Comparison of ENCODE assay signal across 11 mouse cellular contexts in the genomic region with DNA sequence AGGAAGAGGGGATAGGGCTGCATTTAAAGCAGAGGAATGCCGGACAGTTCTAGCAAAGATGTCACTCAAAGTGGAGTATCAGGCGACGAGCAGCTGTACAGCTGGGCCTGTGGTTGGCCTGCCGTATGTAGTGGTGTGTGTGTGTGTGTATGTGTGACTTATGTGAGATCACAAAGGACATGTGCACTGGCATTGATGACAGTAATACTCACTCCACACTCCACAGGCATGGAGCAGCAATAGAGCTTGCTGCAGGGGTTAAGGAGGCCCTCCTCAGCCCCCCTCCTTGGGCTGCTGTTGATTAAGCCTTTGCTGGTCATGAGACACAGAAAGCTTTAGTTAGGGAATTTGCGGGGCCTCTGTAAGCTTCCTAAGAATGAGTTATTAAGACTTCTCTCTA.
DNase-seq lines count a peak whose midpoint lies in the region; ATAC-seq and TF ChIP-seq lines count a peak whose summit lies in the region.
"Had no signal": no experiment of that assay in that cellular context is flagged by ENCODE, and none has a peak within 500 bp of the region (broad histone marks: within the 10 kb centered on the region; RNA-seq: fewer than 3 reads in every experiment).

No protein-coding gene starts in this region.

- H3K4me2 ChIP-seq in intestine, embryonic 14.5 days (ENCODE audit: low read length) = no peak overlapping the region
- no peak overlapping the region for H3K4me2 ChIP-seq in intestine, postnatal 0 days (replicated peaks; ENCODE audit: low read depth)
- peak overlapping the region; percentile 20 for H3K4me2 ChIP-seq in myocyte (ENCODE audit: low read depth)
- H3K4me2 ChIP-seq: intestine, embryonic 15.5 days; limb, embryonic 13.5 days; neural tube, embryonic 15.5 days had no signal

- H3K36me3 ChIP-seq in intestine, embryonic 14.5 days (ENCODE audit: control insufficient read depth, insufficient read depth, low read length) = no peaks in the 10 kb centered on the region
- no peaks in the 10 kb centered on the region for H3K36me3 ChIP-seq in intestine, postnatal 0 days (ENCODE audit: control insufficient read depth, insufficient read depth)
- H3K36me3 ChIP-seq in C2C12 (ENCODE audit: control insufficient read depth, insufficient read depth) = no peaks in the 10 kb centered on the region
- H3K36me3 ChIP-seq in myocyte (ENCODE audit: control insufficient read depth, insufficient read depth) = no peaks in the 10 kb centered on the region
- H3K36me3 ChIP-seq: intestine, embryonic 15.5 days; limb, embryonic 13.5 days; neural tube, embryonic 15.5 days had no signal

- 67% methylated on average over 5 of the region's 5 CpGs for WGBS in intestine, embryonic 14.5 days
- 67% methylated on average over 5 of the region's 5 CpGs for WGBS in intestine, postnatal 0 days

- no peak overlapping the region for H3K27ac ChIP-seq in intestine, embryonic 14.5 days (ENCODE audit: low read depth)
- no peak overlapping the region for H3K27ac ChIP-seq in intestine, postnatal 0 days (ENCODE audit: low read depth, low read length)
- H3K27ac ChIP-seq: intestine, embryonic 15.5 days; limb, embryonic 13.5 days; neural tube, embryonic 15.5 days had no signal

- H3K79me3 ChIP-seq in C2C12 (ENCODE audit: low read depth) = peaks cover 56% of the 10 kb centered on the region

- peaks cover 26% of the 10 kb centered on the region for H3K4me1 ChIP-seq in intestine, embryonic 14.5 days (replicated peaks; ENCODE audit: control insufficient read depth, insufficient read depth, low read length)
- peaks cover 9% of the 10 kb centered on the region; the same call in 1 of the 2 replicates for H3K4me1 ChIP-seq in intestine, postnatal 0 days (replicated peaks; ENCODE audit: control insufficient read depth, insufficient read depth, low read length)

- DNase-seq in intestine, embryonic 14.5 days (ENCODE audit: low spot score) = peak; percentile 47
- DNase-seq in left cerebral cortex, postnatal 14 days (ENCODE audit: low spot score in 2 of 2) = no peak
- DNase-seq in adrenal gland, postnatal 36 days = no peak

- H3K27me3 ChIP-seq in intestine, embryonic 14.5 days (replicated peaks; ENCODE audit: control insufficient read depth, insufficient read depth, low read length) = no peaks in the 10 kb centered on the region
- no peaks in the 10 kb centered on the region for H3K27me3 ChIP-seq in intestine, postnatal 0 days (replicated peaks; ENCODE audit: control insufficient read depth, insufficient read depth, low read length)
- H3K27me3 ChIP-seq in C2C12 (ENCODE audit: control insufficient read depth, insufficient read depth, insufficient read length) (no peaks in the 10 kb centered on the region), myocyte (ENCODE audit: control insufficient read depth, insufficient read depth, insufficient read length) (no peaks in the 10 kb centered on the region)
- H3K27me3 ChIP-seq: intestine, embryonic 15.5 days; limb, embryonic 13.5 days; neural tube, embryonic 15.5 days had no signal

- no peak for TF ChIP-seq POLR2A in myocyte (IDR thresholded peaks at IDR 0.05; ENCODE audit: insufficient read length, low read depth)

- no peak overlapping the region for H3K9ac ChIP-seq in intestine, embryonic 14.5 days (ENCODE audit: low read length)
- H3K9ac ChIP-seq in intestine, postnatal 0 days (ENCODE audit: low read depth, low read length) = no peak overlapping the region
- H3K9ac ChIP-seq: intestine, embryonic 15.5 days; limb, embryonic 13.5 days; neural tube, embryonic 15.5 days had no signal

- H3ac ChIP-seq in C2C12 (ENCODE audit: control insufficient read depth, insufficient read length, low read depth) (no peak overlapping the region), myocyte (ENCODE audit: control insufficient read depth, insufficient read length) (no peak overlapping the region)

- no peak overlapping the region for H3K4me3 ChIP-seq in intestine, embryonic 14.5 days (ENCODE audit: low read depth, low read length)
- no peak overlapping the region for H3K4me3 ChIP-seq in intestine, postnatal 0 days (ENCODE audit: low read depth, low read length)
- H3K4me3 ChIP-seq in C2C12 (ENCODE audit: insufficient read depth, poor library complexity, severe bottlenecking) (no peak overlapping the region), myocyte (no peak overlapping the region)
- H3K4me3 ChIP-seq: intestine, embryonic 15.5 days; limb, embryonic 13.5 days; neural tube, embryonic 15.5 days had no signal

- ATAC-seq in intestine, embryonic 14.5 days (replicated peaks; ENCODE audit: low FRiP score, low TSS enrichment, low read depth) = no peak
- ATAC-seq in intestine, postnatal 0 days = no peak
- ATAC-seq in common myeloid progenitor, adult 5-6 weeks (replicated peaks; ENCODE audit: low read depth, poor library complexity, severe bottlenecking) = peak; percentile 5
- no peak for ATAC-seq in inflammation-experienced regulatory T-cells, adult 6 months
- ATAC-seq: intestine, embryonic 15.5 days had no signal

- intact Hi-C loops in left cerebral cortex, postnatal 14 days (cut with DNase I) = no loop called here

- no peaks in the 10 kb centered on the region for H3K9me3 ChIP-seq in intestine, embryonic 14.5 days (ENCODE audit: control insufficient read depth, low read length)
- no peaks in the 10 kb centered on the region for H3K9me3 ChIP-seq in intestine, postnatal 0 days (ENCODE audit: control insufficient read depth)
- H3K9me3 ChIP-seq: intestine, embryonic 15.5 days; limb, embryonic 13.5 days; neural tube, embryonic 15.5 days had no signal

- H3K79me2 ChIP-seq in C2C12 (ENCODE audit: control insufficient read depth, insufficient read depth) (peaks cover 89% of the 10 kb centered on the region), myocyte (ENCODE audit: control insufficient read depth, insufficient read depth) (peaks cover 81% of the 10 kb centered on the region)

- no peak for TF ChIP-seq CTCF in intestine, postnatal 0 days (IDR thresholded peaks at IDR 0.05; ENCODE audit: low read depth)
- TF ChIP-seq CTCF in C2C12 (IDR thresholded peaks at IDR 0.05; ENCODE audit: control insufficient read depth, insufficient read depth, insufficient read length) = no peak

TF ChIP-seq in C2C12, 6 proteins besides CTCF, POLR2A, EP300 and RAD21:
- no peak for TF ChIP-seq USF1 (IDR thresholded peaks at IDR 0.05; ENCODE audit: low read depth)
- peak; percentile 14 for TF ChIP-seq MYOD1 (IDR thresholded peaks at IDR 0.05; ENCODE audit: control insufficient read depth, insufficient read length, low read depth)

TF ChIP-seq in myocyte, 11 proteins besides CTCF, POLR2A, EP300 and RAD21:
- no peak for TF ChIP-seq USF1 (IDR thresholded peaks at IDR 0.05; ENCODE audit: low read depth)
- no peak for TF ChIP-seq MAX (IDR thresholded peaks at IDR 0.05; ENCODE audit: low read depth)
- TF ChIP-seq REST (IDR thresholded peaks at IDR 0.05; ENCODE audit: insufficient read depth, insufficient read length) = no peak
- TF ChIP-seq E2F4 (IDR thresholded peaks at IDR 0.05; ENCODE audit: insufficient read depth) = no peak
- TF ChIP-seq CEBPB (IDR thresholded peaks at IDR 0.05; ENCODE audit: insufficient read depth, poor library complexity, severe bottlenecking) = no peak
- peak in 2 of 3 experiments; percentile 70 to 84 for TF ChIP-seq MYOG (IDR thresholded peaks at IDR 0.05; ENCODE audit: control insufficient read depth in 1 of 3, insufficient read depth in 1 of 3, insufficient read length in 2 of 3, low read depth in 2 of 3)
- TF ChIP-seq TCF3 (IDR thresholded peaks at IDR 0.05; ENCODE audit: insufficient read length, low read depth) = peak; percentile 65
- no peak for TF ChIP-seq TCF12 (IDR thresholded peaks at IDR 0.05; ENCODE audit: insufficient read depth, poor library complexity, severe bottlenecking)
- no peak for TF ChIP-seq POLR2AphosphoS2 (IDR thresholded peaks at IDR 0.05; ENCODE audit: insufficient read length, low read depth)
- TF ChIP-seq MYOD1 (IDR thresholded peaks at IDR 0.05; ENCODE audit: control insufficient read depth in 1 of 3, insufficient read length in 2 of 3, low read depth in 2 of 3) = peak in 2 of 3 experiments; percentile 77 to 90
- TF ChIP-seq SRF (IDR thresholded peaks at IDR 0.05; ENCODE audit: control insufficient read depth, insufficient read length, low read depth) = no peak
